Mouse (Mus musculus) limb, embryonic 13.5 days (tissue): Measurements from ENCODE around the gene Olfml2b. TPM values are rescaled to one million over a fixed set of nuclear protein-coding genes. Genes with fewer than 3 reads are reported as not detected.

ENCODE experiments used
- ATAC-seq: fragments of 200-750 bp; cut with Nextera tagmentation; 2 replicates; pipeline ENCODE4 v1.8.0; 2017; ENCODE audit warnings: low read depth, moderate number of reproducible peaks, moderate TSS enrichment; ENCODE audit not compliant: low FRiP score
- H3K27ac ChIP-seq: fragments of 300-500 bp; sonication (generic); 2 replicates; pipeline ENCODE4 v1.5.1; 2015; ENCODE audit warnings: inconsistent platforms, mild to moderate bottlenecking, moderate library complexity
- H3K27me3 ChIP-seq: fragments of 300-500 bp; sonication (generic); 2 replicates; pipeline ENCODE4 v1.6.1; 2015; ENCODE audit warnings: mild to moderate bottlenecking, inconsistent platforms
- H3K36me3 ChIP-seq: fragments of 300-500 bp; sonication (generic); 2 replicates; pipeline ENCODE4 v1.6.1; 2015; ENCODE audit warnings: inconsistent platforms, mild to moderate bottlenecking, moderate library complexity
- H3K4me1 ChIP-seq: fragments of 300-500 bp; sonication (generic); 2 replicates; pipeline ENCODE4 v1.6.1; 2015; ENCODE audit warnings: inconsistent platforms
- H3K4me2 ChIP-seq: fragments of 300-500 bp; sonication (generic); replicated peaks from 2 replicates; pipeline ENCODE4 v1.6.1; 2015; ENCODE audit warnings: inconsistent platforms, mild to moderate bottlenecking, moderate library complexity
- H3K4me3 ChIP-seq: fragments of 300-500 bp; sonication (generic); 2 replicates; pipeline ENCODE4 v1.5.1; 2015; ENCODE audit warnings: moderate library complexity, mild to moderate bottlenecking, inconsistent platforms
- H3K9ac ChIP-seq: fragments of 300-500 bp; sonication (generic); 2 replicates; pipeline ENCODE4 v1.6.1; 2015; ENCODE audit warnings: mild to moderate bottlenecking, inconsistent platforms
- H3K9me3 ChIP-seq: fragments of 300-500 bp; sonication (generic); 2 replicates; pipeline ENCODE4 v1.6.1; 2016; ENCODE audit warnings: inconsistent platforms
- WGBS: fragments of 180-500 bp; shearing (Covaris S2); methylation state at CpG from one replicate; pipeline ENCODE4 v1.1.7; 2015; 5-methylcytosine and 5-hydroxymethylcytosine counted together
- polyA plus RNA-seq: library from polyadenylated mRNA; unstranded; fragments of >200 nt; fragmentation: Nextera tagmentation; extraction: Ambion mirVana; gene quantifications from 2 replicates; pipeline ENCODE4 v1.2.1, GENCODE M21; 2015

Gene Olfml2b
- polyA plus RNA-seq, 1 experiment from 2014 or later, result 49.2 TPM

DNA sequence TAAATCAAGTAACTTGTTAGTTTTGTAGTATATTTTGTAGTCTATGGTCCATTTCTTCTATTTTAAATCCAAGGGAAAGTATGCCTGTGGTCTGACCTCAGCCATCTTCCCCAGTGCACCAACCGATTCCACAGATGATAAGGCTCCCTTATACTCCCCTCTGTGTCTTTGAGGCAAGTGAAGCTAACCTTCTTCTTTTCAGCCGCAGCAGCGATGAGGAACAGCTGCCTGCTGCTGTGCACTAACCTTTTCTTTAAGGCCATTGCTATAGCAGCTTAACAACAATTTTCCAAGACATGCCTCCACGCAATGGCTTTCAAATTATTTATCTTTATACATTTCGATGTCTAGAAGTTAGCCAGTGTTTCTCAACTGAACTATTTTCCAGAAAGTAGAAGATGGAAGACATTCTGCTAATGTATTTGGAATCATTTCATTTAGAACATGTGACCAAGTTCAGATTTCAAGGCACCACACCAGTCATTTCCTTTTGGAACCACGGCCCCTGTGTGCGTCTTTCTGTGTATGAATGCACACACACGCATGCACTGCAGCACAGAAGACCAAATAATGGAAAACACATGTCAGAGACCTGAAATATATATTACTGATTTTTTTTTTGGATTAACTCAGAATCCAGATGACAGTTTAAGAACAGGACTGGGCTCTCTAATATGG, 73.9 kb downstream of the Olfml2b start:
- Histone ChIP-seq H3K9ac (no peak overlapping the region), H3K4me2 (no peak overlapping the region), H3K4me3 (no peak overlapping the region), H3K9me3 (no peaks in the 10 kb centered on the region), H3K4me1 (peaks cover 38% of the 10 kb centered on the region), H3K27ac (peak overlapping the region; percentile 74; the same call in 1 of the 2 replicates), H3K27me3 (no peaks in the 10 kb centered on the region), H3K36me3 (no peaks in the 10 kb centered on the region)
- WGBS, result 43% methylated on average over 8 of the region's 8 CpGs
- peak; percentile 89 for ATAC-seq

DNA sequence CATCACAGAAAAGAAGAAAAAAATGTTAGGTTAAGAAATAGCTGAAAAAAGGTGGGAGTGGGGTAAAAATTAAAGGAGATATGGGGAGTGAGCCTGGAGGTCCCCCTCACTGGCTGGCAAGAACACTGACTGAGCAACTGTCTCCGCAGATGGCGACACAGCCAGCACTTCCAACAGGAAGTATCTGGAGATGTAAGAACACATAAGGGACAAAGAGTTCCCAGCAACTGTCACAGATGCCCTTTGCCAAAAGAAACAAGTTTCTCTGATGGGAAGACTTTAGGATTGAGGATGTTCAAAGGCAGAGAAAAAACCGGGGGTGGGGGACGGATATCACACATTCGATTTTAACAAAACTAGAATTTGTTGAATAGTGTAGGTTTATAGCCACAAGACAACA, 77.2 kb downstream of the Olfml2b start:
- ATAC-seq, result no peak
- Histone ChIP-seq H3K4me1 (peaks cover 33% of the 10 kb centered on the region), H3K9me3 (no peaks in the 10 kb centered on the region), H3K9ac (no peak overlapping the region), H3K27ac (no peak overlapping the region), H3K27me3 (no peaks in the 10 kb centered on the region), H3K4me3 (no peak overlapping the region), H3K36me3 (no peaks in the 10 kb centered on the region), H3K4me2 (no peak overlapping the region)
- 83% methylated on average over 5 of the region's 5 CpGs for WGBS

DNA sequence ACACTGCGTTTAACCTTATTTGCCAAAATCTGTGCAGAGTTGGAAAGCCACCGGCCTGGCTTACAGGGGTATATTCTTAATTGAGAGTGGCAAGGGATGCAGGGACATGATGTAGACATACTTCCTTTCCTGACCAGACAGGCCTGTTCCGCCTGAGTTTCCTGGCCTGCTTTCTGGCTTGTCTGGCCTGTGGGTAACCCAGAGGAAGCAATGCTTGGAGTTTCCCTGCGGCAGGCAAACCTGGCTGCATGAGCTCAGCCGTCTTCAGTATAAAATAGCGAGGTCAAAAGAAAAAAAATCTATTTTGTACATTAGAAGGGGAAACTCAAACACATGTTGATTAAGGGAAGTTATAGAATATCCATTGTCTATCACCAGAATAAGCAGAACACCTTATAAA, 84.2 kb downstream of the Olfml2b start:
- no peaks in the 10 kb centered on the region for H3K27me3 ChIP-seq
- H3K4me2 ChIP-seq, result no peak overlapping the region
- H3K4me1 ChIP-seq, result peaks cover 32% of the 10 kb centered on the region
- no peak overlapping the region for H3K9ac ChIP-seq
- no peaks in the 10 kb centered on the region for H3K9me3 ChIP-seq
- no peak overlapping the region for H3K4me3 ChIP-seq
- ATAC-seq, result no peak
- 67% methylated on average over 6 of the region's 6 CpGs for WGBS
- H3K36me3 ChIP-seq, result no peaks in the 10 kb centered on the region
- H3K27ac ChIP-seq, result peak overlapping the region; percentile 62

DNA sequence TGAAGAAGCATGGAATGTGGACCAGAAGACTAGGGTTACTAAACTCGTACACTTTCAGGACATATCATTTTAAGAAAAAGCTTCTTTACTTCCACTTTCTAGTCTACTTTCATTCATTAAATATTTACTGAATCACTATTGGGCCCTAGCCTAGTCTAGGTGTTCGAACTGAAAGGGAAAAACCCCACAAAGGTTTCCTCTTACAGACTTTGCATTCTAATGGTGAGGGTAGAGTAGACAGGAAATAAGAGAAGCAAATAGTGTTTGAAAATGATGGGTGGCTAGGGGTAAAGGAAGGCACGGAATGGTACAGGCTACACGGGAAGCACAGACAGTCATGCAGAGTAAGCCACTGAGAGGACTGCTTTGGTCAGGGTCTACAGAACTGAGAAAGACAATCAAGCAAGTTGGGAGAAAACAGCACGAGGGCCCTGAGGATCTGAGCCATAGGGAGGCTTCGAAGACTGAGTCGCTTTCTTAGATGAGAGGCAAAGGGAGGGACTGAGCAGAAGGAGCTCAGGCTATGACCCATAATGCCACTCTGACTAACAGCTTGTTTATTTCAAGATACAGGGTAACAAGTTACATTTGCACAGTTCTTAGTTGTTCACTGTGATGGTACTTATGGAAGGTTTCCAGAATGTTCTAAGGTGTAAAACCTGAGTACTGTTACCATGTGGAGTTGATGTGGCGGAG, 85.1 kb downstream of the Olfml2b start:
- Histone ChIP-seq H3K9me3 (no peaks in the 10 kb centered on the region), H3K27ac (no peak overlapping the region), H3K4me3 (no peak overlapping the region), H3K4me1 (peaks cover 32% of the 10 kb centered on the region), H3K9ac (no peak overlapping the region), H3K27me3 (no peaks in the 10 kb centered on the region), H3K36me3 (no peaks in the 10 kb centered on the region), H3K4me2 (no peak overlapping the region)
- 86% methylated on average over 8 of the region's 8 CpGs for WGBS
- ATAC-seq, result no peak

DNA sequence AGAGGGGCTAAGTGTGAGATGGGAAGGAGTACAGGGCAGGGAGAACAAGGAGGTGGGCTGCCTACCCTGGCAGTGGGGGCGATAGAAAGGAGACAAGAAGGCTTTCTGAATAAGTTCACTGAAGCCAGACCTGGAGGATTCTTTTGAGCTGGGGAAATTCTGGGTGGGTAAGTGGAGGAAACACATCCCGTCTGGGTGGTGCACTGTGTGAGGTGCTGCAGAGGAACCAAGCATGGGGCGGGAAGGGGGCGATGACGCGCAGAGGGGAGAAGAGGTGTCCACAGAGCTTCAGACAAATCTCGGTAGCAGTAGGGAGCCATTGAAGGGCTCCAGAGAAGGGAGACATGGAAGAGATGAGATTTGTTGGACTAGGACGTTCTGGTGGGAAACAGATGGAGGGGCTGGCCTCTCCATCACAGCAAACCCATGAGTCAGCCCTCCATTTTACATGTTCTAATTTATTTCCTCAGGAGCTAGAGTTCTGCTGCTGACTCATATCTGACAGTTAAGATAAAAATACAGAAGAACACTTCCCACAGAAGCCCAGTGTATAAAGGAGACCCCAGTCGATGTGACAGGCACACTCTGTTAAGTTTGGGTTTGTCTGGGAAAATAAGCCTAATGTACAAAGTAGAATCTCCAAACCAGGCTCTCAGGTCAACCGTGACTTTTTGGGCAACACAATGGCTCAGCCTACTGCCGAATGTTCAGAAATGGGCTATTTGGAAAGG, 87.7 kb downstream of the Olfml2b start:
- H3K9ac ChIP-seq, result no peak overlapping the region; the same call in 1 of the 2 replicates
- WGBS, result 65% methylated on average over 11 of the region's 11 CpGs
- peaks cover 32% of the 10 kb centered on the region for H3K4me1 ChIP-seq
- H3K36me3 ChIP-seq, result no peaks in the 10 kb centered on the region
- 0 out of 2 replicates have a peak overlapping the region, but pooled peaks have one; percentile 4 for H3K4me2 ChIP-seq
- no peaks in the 10 kb centered on the region for H3K27me3 ChIP-seq
- H3K27ac ChIP-seq, result peak overlapping the region; percentile 52; the same call in 1 of the 2 replicates
- 0 out of 2 replicates have a peak, but pooled peaks have one; percentile 34 for ATAC-seq
- H3K9me3 ChIP-seq, result no peaks in the 10 kb centered on the region
- H3K4me3 ChIP-seq, result no peak overlapping the region

Other genes with a start within 250 kb of the Olfml2b start
- gene Nos1ap, start 54.7 kb upstream of the Olfml2b start, polyA plus RNA-seq, result 13.7 and 15.9 TPM in 2 replicates
- 7.8 and 8.2 TPM in 2 replicates for gene Atf6, start 223.2 kb downstream of the Olfml2b start, polyA plus RNA-seq
- 1.1 and 1.8 TPM in 2 replicates for gene Gm26620, start 240.5 kb downstream of the Olfml2b start, polyA plus RNA-seq
- gene Dusp12, start 241.0 kb downstream of the Olfml2b start, polyA plus RNA-seq, result 50.5 and 56.6 TPM in 2 replicates